Mouse (Mus musculus): ENCODE measurements around the gene Chd1.

GRCm38 (mm10) chr17:15656881-15657607, 47.7 kb upstream of the Chd1 start:
- TF ChIP-seq FLI1 (IDR thresholded peaks at IDR 0.05; ENCODE audit: low read length) (no peak), GATA1 (IDR thresholded peaks at IDR 0.05; ENCODE audit: borderline replicate concordance, low read length) (no peak)

Measured in megakaryocyte, embryonic 14.5 days (primary cell).